In the genomic region with DNA sequence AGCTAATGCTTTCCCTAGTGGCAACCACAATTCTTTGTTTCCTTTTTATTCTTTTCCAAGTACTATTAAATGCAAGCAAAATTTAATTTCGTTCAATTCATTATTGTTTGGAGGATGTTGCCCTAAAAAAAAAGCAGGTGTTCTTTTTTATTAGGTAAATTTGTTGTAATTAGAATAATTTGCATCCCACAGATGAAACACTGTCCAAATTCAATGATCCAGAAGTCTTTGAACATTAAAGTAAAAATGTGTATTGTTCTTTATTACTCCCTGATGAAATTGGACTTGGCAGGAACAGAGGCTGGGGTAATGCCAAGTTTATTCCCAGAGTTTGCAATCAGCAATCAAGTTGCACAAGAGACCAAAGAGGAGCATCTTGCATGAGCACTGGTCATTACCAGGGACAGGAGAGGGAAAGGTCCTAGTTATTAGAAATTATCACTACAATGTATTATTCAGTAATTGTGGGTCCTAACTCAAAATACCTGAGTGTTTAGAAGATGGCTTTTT, we compare ENCODE assay signal across 14 mouse cellular contexts.
DNase-seq lines count a peak whose midpoint lies in the region.
"Had no signal": no experiment of that assay in that cellular context is flagged by ENCODE, and none has a peak within 500 bp of the region (broad histone marks: within the 10 kb centered on the region; RNA-seq: fewer than 3 reads in every experiment).

No protein-coding gene starts in this region.

- peak; percentile 10 for DNase-seq in kidney, postnatal 10 days
- no peak for DNase-seq in kidney, adult 9 months
- DNase-seq in Muller cell, postnatal 12 days (ENCODE audit: inconsistent ontology term), result peak; percentile 89
- peak; percentile 59 for DNase-seq in adipocyte (ENCODE audit: low spot score)
- DNase-seq in lung, postnatal 14 days, result peak; percentile 10
- no peak for DNase-seq in layer of hippocampus, adult 9-10 months (ENCODE audit: low spot score)
- no peak for DNase-seq in layer of hippocampus, adult 9-11 months
- no peak for DNase-seq in ovary, adult 18-20 months (ENCODE audit: low spot score)
- DNase-seq: cerebellum, adult 8-10 months; heart, adult 11 months; heart, postnatal 14 days; kidney, adult 2 months; kidney, postnatal 25 days; right cerebral cortex, postnatal 25 days had no signal

Comparison
In these comparisons a context has a peak if more than half of its experiments do, and no peak if none do; other contexts are left out.
1. DNase-seq: peak in kidney, postnatal 10 days (single experiment), Muller cell, postnatal 12 days (single experiment), adipocyte (single experiment) and lung, postnatal 14 days (single experiment); none in kidney, adult 9 months (single experiment), layer of hippocampus, adult 9-10 months (single experiment), layer of hippocampus, adult 9-11 months (single experiment) and ovary, adult 18-20 months (single experiment).